Mouse (Mus musculus) heart, adult 11 months (tissue): Measurements from ENCODE around the gene Ube2a.
"Not testable (repeated sequence)": the region's sequence is repeated elsewhere in the genome, so short reads cannot be mapped to it uniquely, and the experiment has no call there.

Source experiments
- DNase-seq: peaks from one replicate; pipeline ENCODE4 v3.0.0; 2022

The Ube2a gene

GRCm38 (mm10) chrX:36873765-36874164 is at the start of gene Ube2a, which contains the start of gene C330007P06Rik:
Gene Ube2a, plus strand, starts transcription at chrX:36873900.
Gene C330007P06Rik, minus strand, starts transcription at chrX:36874111.
- DNase-seq, result no peak

- DNase-seq, result no peak
Measured at GRCm38 (mm10) chrX:36823932-36824711, 49.6 kb upstream of the Ube2a start.

GRCm38 (mm10) chrX:36825032-36825431 is 48.7 kb upstream of the Ube2a start:
- no peak for DNase-seq

GRCm38 (mm10) chrX:36826873-36827272 is 46.8 kb upstream of the Ube2a start:
- no peak for DNase-seq

- DNase-seq, result peak; percentile 90
Measured at GRCm38 (mm10) chrX:36830271-36830670, 43.4 kb upstream of the Ube2a start.

- peak; percentile 94 for DNase-seq
Measured at GRCm38 (mm10) chrX:36831632-36832031, 42.1 kb upstream of the Ube2a start.

GRCm38 (mm10) chrX:36833397-36834084 is 40.2 kb upstream of the Ube2a start:
- peak; percentile 88 for DNase-seq

GRCm38 (mm10) chrX:36837069-36837676 is 36.5 kb upstream of the Ube2a start:
- no peak for DNase-seq

GRCm38 (mm10) chrX:36839391-36839790 is 34.3 kb upstream of the Ube2a start:
- DNase-seq, result peak; percentile 95

- no peak for DNase-seq
Measured at GRCm38 (mm10) chrX:36841698-36842097, 32.0 kb upstream of the Ube2a start.

- no peak for DNase-seq
Measured at GRCm38 (mm10) chrX:36843346-36843990, 30.2 kb upstream of the Ube2a start.

GRCm38 (mm10) chrX:36847152-36847551 is 26.5 kb upstream of the Ube2a start:
- no peak for DNase-seq

- no peak for DNase-seq
Measured at GRCm38 (mm10) chrX:36852631-36853030, 21.1 kb upstream of the Ube2a start.

GRCm38 (mm10) chrX:36863766-36864608 is 9.7 kb upstream of the Ube2a start:
- DNase-seq, result peak; percentile 98

- no peak for DNase-seq
Measured at GRCm38 (mm10) chrX:36864609-36865328, 8.9 kb upstream of the Ube2a start.

GRCm38 (mm10) chrX:36870372-36870771 is 3.3 kb upstream of the Ube2a start:
- DNase-seq, result no peak

GRCm38 (mm10) chrX:36874178-36874696 is 537 bp downstream of the Ube2a start:
- DNase-seq, result peak; percentile 99

GRCm38 (mm10) chrX:36874704-36875128 is 1.0 kb downstream of the Ube2a start:
- DNase-seq, result peak; percentile 84

- no peak for DNase-seq
Measured at GRCm38 (mm10) chrX:36884719-36885118, 11.0 kb downstream of the Ube2a start.

- not testable (repeated sequence) for DNase-seq
Measured at GRCm38 (mm10) chrX:36898931-36899330, 25.2 kb downstream of the Ube2a start.

- no peak for DNase-seq
Measured at GRCm38 (mm10) chrX:36901655-36902054, 28.0 kb downstream of the Ube2a start.
